ENCODE assay signal across 18 mouse cellular contexts in the genomic region with DNA sequence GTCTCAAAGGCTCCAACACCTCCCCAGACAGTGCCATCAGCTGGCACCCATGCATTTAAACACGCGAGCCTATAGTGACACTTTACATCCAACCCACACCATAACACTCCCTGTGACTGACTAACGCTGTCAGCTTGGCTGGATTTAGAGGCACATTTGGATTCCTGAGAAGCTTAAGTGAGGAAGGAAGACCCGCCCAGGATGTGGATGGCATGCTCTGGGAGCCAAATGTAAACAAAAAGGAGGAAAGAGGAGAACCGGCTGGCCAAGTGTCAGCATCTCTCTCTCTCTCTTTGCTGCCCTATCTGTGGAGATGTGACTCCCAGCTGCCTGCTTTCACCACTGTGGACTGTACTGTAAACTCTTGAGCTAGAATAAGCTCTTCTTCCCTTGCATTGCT. TPM values are rescaled to one million over a fixed set of nuclear protein-coding genes. Genes with fewer than 3 reads are reported as not detected.
DNase-seq lines count a peak whose midpoint lies in the region; ATAC-seq lines count a peak whose summit lies in the region.
"Had no signal": no experiment of that assay in that cellular context is flagged by ENCODE, and none has a peak within 500 bp of the region (broad histone marks: within the 10 kb centered on the region; RNA-seq: fewer than 3 reads in every experiment).

No protein-coding gene starts in this region.

- H3K9ac ChIP-seq in midbrain, embryonic 14.5 days (replicated peaks; ENCODE audit: low read length) = no peak overlapping the region
- H3K9ac ChIP-seq: embryonic facial prominence, embryonic 15.5 days; forebrain, embryonic 15.5 days had no signal

- H3K4me3 ChIP-seq in midbrain, embryonic 14.5 days (replicated peaks; ENCODE audit: low read depth, low read length) = no peak overlapping the region
- H3K4me3 ChIP-seq: embryonic facial prominence, embryonic 15.5 days; forebrain, embryonic 15.5 days; midbrain, embryonic 10.5 days had no signal

- H3K36me3 ChIP-seq in midbrain, embryonic 14.5 days (ENCODE audit: control insufficient read depth, insufficient read depth, low read length) = no peaks in the 10 kb centered on the region
- H3K36me3 ChIP-seq: embryonic facial prominence, embryonic 15.5 days; forebrain, embryonic 15.5 days; G1E; midbrain, embryonic 10.5 days had no signal

- H3K4me2 ChIP-seq in midbrain, embryonic 14.5 days (ENCODE audit: low read length) = no peak overlapping the region
- H3K4me2 ChIP-seq: embryonic facial prominence, embryonic 15.5 days; forebrain, embryonic 15.5 days; liver, embryonic 11.5 days had no signal

- DNase-seq in frontal cortex, postnatal 36 days (ENCODE audit: low spot score in 2 of 2) = peak; percentile 18 to 31
- no peak for DNase-seq in frontal cortex, postnatal 10 days (ENCODE audit: low spot score in 2 of 2)
- DNase-seq in urinary bladder, postnatal 14 days (ENCODE audit: low spot score) = peak; percentile 18
- no peak for DNase-seq in urinary bladder, adult 18-20 months (ENCODE audit: low spot score in 2 of 2)
- peak; percentile 82 for DNase-seq in lung, postnatal 10 days
- peak; percentile 71 for DNase-seq in yolk sac, embryonic 10.5 days (ENCODE audit: low spot score)
- no peak for DNase-seq in midbrain, embryonic 14.5 days
- DNase-seq in cerebellum, adult 18-20 months = no peak
- DNase-seq: B cell, adult 2 months; cerebellum, adult 8-10 months; thymus, postnatal 14 days had no signal

- ATAC-seq in midbrain, embryonic 14.5 days (ENCODE audit: low FRiP score, low TSS enrichment) = no peak
- ATAC-seq: forebrain, embryonic 15.5 days had no signal

- peaks cover 8% of the 10 kb centered on the region for H3K9me3 ChIP-seq in midbrain, embryonic 14.5 days (ENCODE audit: control insufficient read depth, low read length)
- H3K9me3 ChIP-seq: embryonic facial prominence, embryonic 15.5 days; forebrain, embryonic 15.5 days; G1E had no signal

- no peaks in the 10 kb centered on the region for H3K4me1 ChIP-seq in midbrain, embryonic 14.5 days (ENCODE audit: control insufficient read depth, insufficient read depth, low read length)
- H3K4me1 ChIP-seq: embryonic facial prominence, embryonic 15.5 days; forebrain, embryonic 15.5 days; midbrain, embryonic 10.5 days had no signal

- no peaks in the 10 kb centered on the region for H3K27me3 ChIP-seq in midbrain, embryonic 14.5 days (ENCODE audit: control insufficient read depth, insufficient read depth, low read length)
- H3K27me3 ChIP-seq: embryonic facial prominence, embryonic 15.5 days; forebrain, embryonic 15.5 days had no signal

- WGBS in midbrain, embryonic 14.5 days = 51% methylated on average over 5 of the region's 5 CpGs

- no peak overlapping the region for H3K27ac ChIP-seq in midbrain, embryonic 14.5 days (replicated peaks; ENCODE audit: low read depth, low read length)
- H3K27ac ChIP-seq: embryonic facial prominence, embryonic 15.5 days; forebrain, embryonic 15.5 days; midbrain, embryonic 10.5 days had no signal

RNA-seq across cellular contexts. Expression of gene Sh3d19, which starts 9.8 kb away (rescaled TPM):
- polyA plus RNA-seq in midbrain, embryonic 14.5 days (2014; fragmentation: Nextera tagmentation; extraction: Ambion mirVana) = 13.2 and 14.4 TPM in 2 replicates

RNA-seq across cellular contexts. Expression of gene Prss48, which starts 41.2 kb away (rescaled TPM):
- not detected in 2 replicates for polyA plus RNA-seq in midbrain, embryonic 14.5 days (2014; fragmentation: Nextera tagmentation; extraction: Ambion mirVana)
- polyA plus RNA-seq: embryonic facial prominence, embryonic 15.5 days; forebrain, embryonic 15.5 days; G1E; heart, postnatal 0 days; midbrain, embryonic 10.5 days; spleen, adult 2 months had no signal

Comparison
In these comparisons a context has a peak if more than half of its experiments do, and no peak if none do; other contexts are left out.
1. DNase-seq: peak in frontal cortex, postnatal 36 days (2 of 2), urinary bladder, postnatal 14 days (single experiment), lung, postnatal 10 days (single experiment) and yolk sac, embryonic 10.5 days (single experiment); none in frontal cortex, postnatal 10 days (0 of 2), urinary bladder, adult 18-20 months (0 of 2), midbrain, embryonic 14.5 days (single experiment) and cerebellum, adult 18-20 months (0 of 2).